Mouse (Mus musculus) heart, adult 2 months (tissue): ENCODE measurements around the gene Gm10803.

Experiments used
- CTCF ChIP-seq: fragments of 200-600 bp; IDR thresholded peaks from 2 replicates; pipeline ENCODE4 v1.8.1; 2022; ENCODE audit warnings: antibody characterized with exemption, mild to moderate bottlenecking, moderate library complexity
- POLR2A ChIP-seq: fragments of 200-500 bp; IDR thresholded peaks from 2 replicates; pipeline ENCODE4 v1.6.1; 2011; ENCODE audit warnings: mild to moderate bottlenecking, low read depth, low read length, control low read depth; ENCODE audit not compliant: insufficient read depth

DNA sequence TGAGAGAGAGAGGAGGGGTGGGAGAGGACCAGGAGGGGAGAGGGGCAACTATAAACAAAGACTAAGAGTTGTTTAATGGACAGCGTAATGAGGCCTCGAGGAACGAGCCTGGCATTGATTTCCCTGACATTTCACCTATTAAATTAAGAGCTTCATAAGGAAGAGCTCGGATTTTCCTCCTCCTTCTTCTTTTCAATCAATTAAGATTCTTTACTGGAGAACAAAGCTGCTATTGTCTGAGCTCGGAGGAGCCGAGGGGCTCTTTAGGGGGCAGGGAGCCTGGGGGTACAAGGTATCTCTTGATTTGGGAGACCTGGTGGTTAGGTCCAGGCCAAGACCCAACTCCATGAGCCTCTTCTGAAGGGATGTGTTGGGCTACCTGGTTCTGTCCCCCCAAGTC is 27.1 kb downstream of the Gm10803 start:
- TF ChIP-seq CTCF (no peak), POLR2A (no peak)
